Mouse (Mus musculus): ENCODE data around the gene Usp12. TPM values are rescaled to one million over a fixed set of nuclear protein-coding genes. Genes with fewer than 3 reads are reported as not detected.

Usp12 gene
- polyA plus RNA-seq (2012; ENCODE audit: low replicate concordance) = 10.2 and 21.0 TPM in 2 replicates

GRCm38 (mm10) chr5:146794853-146795252 lies at the start of gene Usp12:
Gene Usp12 (minus strand): TSS chr5:146795006.

GRCm38 (mm10) chr5:146832769-146833448 lies 38.1 kb upstream of the Usp12 start, which contains the start of gene Rpl21:
Gene Rpl21 (plus strand): TSS chr5:146832890.

Other genes starting within 250 kb of the Usp12 start
- not detected in 2 replicates for gene Gm3415, start 238.9 kb downstream of the Usp12 start, polyA plus RNA-seq (2012; ENCODE audit: low replicate concordance)
- not detected in 2 replicates for gene Gpr12, start 209.8 kb downstream of the Usp12 start, polyA plus RNA-seq (2012; ENCODE audit: low replicate concordance)
- 22.7 and 48.0 TPM in 2 replicates for gene Rpl21, start 37.9 kb upstream of the Usp12 start, polyA plus RNA-seq (2012; ENCODE audit: low replicate concordance)
- gene Rasl11a, start 50.1 kb upstream of the Usp12 start, polyA plus RNA-seq (2012; ENCODE audit: low replicate concordance) = 1.1 and 1.4 TPM in 2 replicates
- gene Gtf3a, start 153.7 kb upstream of the Usp12 start, polyA plus RNA-seq (2012; ENCODE audit: low replicate concordance) = 41.3 and 76.0 TPM in 2 replicates
- 5.4 and 12.6 TPM in 2 replicates for gene Mtif3, start 168.8 kb upstream of the Usp12 start, polyA plus RNA-seq (2012; ENCODE audit: low replicate concordance)

Measured in hematopoietic multipotent progenitor cell, adult 10-12 weeks (in vitro differentiated cells).